Mouse (Mus musculus) heart, postnatal 0 days (tissue): ENCODE measurements around the gene Uroc1.

Source experiments
- CTCF ChIP-seq: IDR thresholded peaks from 2 replicates; pipeline ENCODE4 v1.5.1; 2016; ENCODE audit warnings: antibody characterized with exemption, control low read depth, low read depth
- EP300 ChIP-seq: IDR thresholded peaks from 2 replicates; pipeline ENCODE4 v1.6.1; 2016; ENCODE audit warnings: antibody characterized with exemption, low read depth

DNA sequence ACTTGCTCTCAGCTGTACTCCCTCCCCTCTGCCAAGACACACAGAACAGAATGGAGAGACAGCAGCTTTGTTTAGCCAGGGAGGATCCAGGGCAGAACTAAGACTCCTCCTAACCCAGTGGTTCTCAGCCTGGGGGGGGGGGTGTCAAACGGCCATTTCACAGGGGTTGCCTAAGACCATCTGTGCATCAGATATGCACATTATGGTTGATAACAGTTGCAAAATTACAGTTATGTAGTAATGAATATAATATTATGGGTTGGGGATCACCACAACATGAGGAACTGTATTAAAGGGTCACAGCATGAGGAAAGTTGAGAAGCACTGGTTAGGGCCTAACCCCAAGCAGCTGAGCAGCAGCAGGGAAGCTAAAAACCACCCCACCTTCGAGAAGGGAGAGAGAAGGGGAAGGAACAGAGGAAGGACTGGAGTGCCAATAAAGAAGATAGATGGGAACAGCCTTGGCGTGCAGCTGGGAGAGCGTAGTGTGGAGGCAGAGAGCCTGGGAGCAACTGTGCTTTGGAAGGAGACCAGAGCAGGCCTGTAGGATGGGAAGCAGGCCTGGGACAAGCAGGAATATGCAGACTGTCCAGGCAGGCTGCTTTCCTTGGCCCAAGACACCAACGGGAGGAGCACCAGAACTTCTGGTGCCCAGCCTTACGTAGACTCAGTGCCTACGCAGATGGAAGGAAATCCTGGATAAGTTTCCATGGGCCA is 13.5 kb upstream of the Uroc1 start:
- TF ChIP-seq CTCF: no peak
- no peak for TF ChIP-seq EP300
